Mouse (Mus musculus) layer of hippocampus, adult 2 months (tissue): ENCODE results near the gene Slc25a20. TPM values are rescaled to one million over a fixed set of nuclear protein-coding genes. Genes with fewer than 3 reads are reported as not detected.
A peak's percentile ranks its signal among the peaks of the same experiment; 100 is the strongest.

Experiments
- DNase-seq, 2 experiments: peaks; one replicate each; pipeline ENCODE4 v3.0.0; 2022; ENCODE audit warnings: low spot score in 2 of 2
- H3K27ac ChIP-seq: fragments of 200-600 bp; 2 replicates; pipeline ENCODE4 v1.8.1; 2022
- H3K4me3 ChIP-seq: fragments of 200-600 bp; 2 replicates; pipeline ENCODE4 v1.8.1; 2022; ENCODE audit warnings: mild to moderate bottlenecking
- CTCF ChIP-seq: fragments of 200-600 bp; conservative IDR thresholded peaks from 2 replicates; pipeline ENCODE4 v1.8.1; 2022; ENCODE audit warnings: antibody characterized with exemption, mild to moderate bottlenecking, moderate library complexity
- total RNA-seq, 2 experiments: library from RNA; stranded (reverse); gene quantifications; 2 replicates each; pipeline ENCODE4 v1.2.3; 2021

Gene Slc25a20
- total RNA-seq, 2 experiments from 2014 or later = 14.4 to 14.8 TPM

DNA sequence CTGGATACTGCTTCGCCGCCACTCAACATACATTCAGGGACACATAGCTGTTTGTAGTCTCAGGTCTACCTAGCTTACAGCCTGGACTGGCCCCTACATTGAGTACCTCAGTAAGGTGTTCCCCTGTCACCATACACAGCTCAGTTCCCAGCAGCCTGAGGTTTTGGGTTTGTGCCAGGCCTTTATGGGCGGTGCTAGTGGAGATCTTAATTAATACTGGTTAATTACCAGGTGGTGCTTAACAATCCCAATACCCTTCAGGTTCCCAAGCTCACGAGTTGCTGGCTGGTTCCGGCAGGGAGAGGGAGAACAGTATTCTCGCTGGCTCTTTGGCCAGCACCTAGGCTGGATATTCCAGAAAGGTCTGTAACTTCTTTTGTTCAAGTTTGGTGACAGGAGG, 29.0 kb downstream of the Slc25a20 start:
- DNase-seq = no peak
- TF ChIP-seq CTCF = no peak

DNA sequence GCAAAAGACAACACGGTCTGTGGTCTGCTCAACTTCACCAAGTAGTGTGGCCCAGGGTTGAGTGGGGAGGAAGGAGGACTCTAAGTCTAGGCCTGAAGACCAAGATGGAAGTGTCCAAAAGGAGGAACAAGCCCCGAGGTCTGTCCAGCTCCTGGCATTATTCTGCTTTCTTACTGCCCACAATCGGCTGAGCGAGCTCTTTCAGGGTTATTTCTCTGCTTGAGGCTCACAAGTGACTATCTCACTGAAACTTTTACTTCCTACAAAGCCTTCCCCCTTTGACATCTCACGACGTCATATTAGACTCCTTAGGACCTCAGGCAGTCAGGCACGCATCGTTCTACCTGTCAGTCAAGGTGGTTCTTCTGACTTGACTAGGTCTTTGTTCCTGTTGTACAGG, 29.5 kb downstream of the Slc25a20 start:
- TF ChIP-seq CTCF = no peak
- Histone ChIP-seq H3K27ac (peak overlapping the region; percentile 92), H3K4me3 (peak overlapping the region; percentile 68)
- DNase-seq = no peak

More for the DNA sequence above, 29.0 kb downstream of the Slc25a20 start:
- no peak overlapping the region for H3K4me3 ChIP-seq
- peak overlapping the region; percentile 92; the same call in 1 of the 2 replicates for H3K27ac ChIP-seq

DNA sequence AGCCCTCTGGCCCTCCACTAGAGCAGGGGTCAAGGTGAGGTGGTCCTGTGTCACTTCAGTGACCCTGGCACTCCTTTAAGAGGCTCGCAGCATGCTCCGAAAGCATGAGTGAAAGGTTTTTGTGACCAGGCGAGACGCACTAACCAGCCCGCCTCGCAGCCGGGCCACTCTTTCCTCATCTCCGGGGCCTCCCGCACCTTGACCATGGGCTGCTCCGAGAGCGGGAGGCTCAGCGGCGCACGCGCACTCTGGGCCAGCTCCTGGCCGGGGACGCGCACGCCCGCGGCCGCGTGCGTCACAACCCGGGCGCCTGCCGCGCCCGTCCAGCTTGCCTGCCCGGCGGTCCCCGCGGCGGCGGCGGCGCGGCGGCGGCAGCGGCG, 29.9 kb downstream of the Slc25a20 start:
- peak overlapping the region; percentile 92 for H3K27ac ChIP-seq
- H3K4me3 ChIP-seq = peak overlapping the region; percentile 68
- TF ChIP-seq CTCF = no peak
- peak; percentile 80 to 86 for DNase-seq

DNA sequence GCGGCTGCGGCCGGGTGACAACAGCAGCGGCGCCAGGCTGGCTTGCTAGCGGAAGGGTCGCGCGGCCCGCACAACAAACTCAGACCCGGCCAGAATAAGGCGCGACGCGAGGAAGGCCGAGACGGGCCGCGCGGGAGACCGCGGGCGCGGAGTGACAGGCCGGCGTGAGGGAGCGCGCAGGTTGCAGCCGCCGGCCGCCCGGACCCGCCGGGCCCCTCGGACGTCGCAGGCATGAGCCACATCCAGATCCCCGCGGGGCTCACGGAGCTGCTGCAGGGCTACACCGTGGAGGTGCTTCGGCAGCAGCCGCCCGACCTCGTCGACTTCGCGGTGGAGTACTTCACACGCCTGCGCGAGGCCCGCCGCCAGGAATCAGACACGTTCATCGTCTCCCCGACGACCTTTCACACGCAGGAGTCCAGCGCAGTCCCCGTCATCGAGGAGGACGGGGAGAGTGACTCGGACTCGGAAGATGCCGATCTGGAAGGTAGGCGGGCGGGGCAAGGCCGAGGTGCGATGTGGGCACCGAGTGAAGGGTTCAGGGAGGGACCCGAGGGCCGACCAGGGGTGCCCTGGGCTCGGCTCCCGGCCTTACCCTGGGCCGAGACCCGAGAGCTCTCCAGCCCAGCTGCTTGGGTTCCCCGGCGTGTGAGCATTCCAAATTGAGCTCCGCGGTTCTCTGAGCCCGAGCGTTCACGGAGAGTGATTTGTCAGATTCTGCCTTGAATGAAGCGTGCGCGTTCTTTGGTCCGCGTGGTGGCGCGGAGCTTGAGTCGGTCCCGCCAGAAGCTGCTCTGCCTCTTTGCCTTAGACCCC, 30.5 kb downstream of the Slc25a20 start:
- Histone ChIP-seq H3K27ac (peak overlapping the region; percentile 92), H3K4me3 (peak overlapping the region; percentile 68)
- TF ChIP-seq CTCF = peak; percentile 54
- DNase-seq = peak; percentile 56 to 65

DNA sequence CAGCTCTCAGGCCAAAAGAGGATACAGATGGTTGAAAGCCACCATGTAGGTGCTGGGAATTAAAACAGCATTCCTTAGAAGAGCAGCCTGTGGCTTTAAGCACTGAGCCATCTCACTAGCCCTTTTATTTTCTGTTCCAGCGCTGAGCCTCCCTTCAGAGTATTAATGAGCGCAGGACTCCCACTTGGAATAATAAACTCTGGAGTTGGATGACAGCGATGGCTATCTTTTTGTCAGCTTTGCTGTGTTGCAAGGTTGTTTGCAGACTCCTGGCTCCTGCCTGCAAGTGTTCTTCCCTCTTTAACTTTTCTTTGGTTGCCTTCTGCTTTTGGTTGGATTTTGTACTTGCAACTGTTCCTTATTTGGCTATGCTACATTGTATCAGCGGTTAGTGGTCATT, 32.1 kb downstream of the Slc25a20 start:
- Histone ChIP-seq H3K4me3 (peak overlapping the region; percentile 68), H3K27ac (peak overlapping the region; percentile 28; the same call in 1 of the 2 replicates)
- TF ChIP-seq CTCF = no peak
- DNase-seq = no peak

DNA sequence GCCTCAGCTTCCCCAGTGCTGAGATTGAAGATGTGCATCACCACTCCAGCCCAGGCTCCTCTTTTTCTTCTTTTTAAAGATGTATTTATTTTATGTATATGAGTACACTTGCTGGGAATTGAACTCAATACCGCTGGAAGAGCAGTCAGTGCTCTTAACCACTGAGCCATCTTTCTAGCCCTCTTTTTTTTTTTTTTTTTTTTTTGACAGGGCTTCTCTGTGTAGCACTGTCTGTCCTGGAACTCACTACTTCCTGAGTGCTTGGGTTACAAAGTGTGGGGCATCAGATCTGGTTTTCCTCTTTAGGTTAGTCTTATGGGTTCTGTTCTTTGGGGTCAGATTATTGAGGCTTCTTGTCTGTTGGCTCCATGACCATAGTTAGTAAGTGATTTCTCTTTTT, 32.6 kb downstream of the Slc25a20 start:
- no peak for DNase-seq
- peak overlapping the region; percentile 68 for H3K4me3 ChIP-seq
- TF ChIP-seq CTCF = no peak
- H3K27ac ChIP-seq = peak overlapping the region; percentile 28; the same call in 1 of the 2 replicates

DNA sequence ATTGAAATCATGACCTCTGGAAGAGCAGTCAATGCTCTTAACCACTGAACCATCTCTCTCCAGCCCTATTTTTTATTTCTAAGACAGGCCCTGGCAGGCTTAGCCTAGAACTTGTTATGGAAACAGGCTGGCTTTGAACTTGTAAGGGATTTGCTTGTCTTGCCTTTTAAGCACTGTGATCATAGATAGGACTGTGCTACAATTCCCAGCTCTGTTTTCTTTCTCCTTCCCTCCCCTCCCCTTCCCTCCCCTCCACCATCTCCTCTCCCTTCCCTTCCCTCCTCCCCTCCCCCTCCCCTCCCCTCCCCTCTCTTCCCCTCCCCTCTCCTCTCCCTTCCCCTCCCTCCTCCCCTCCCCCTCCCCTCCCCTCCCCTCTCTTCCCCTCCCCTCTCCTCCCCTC, 40.6 kb downstream of the Slc25a20 start:
- no peak for DNase-seq
- H3K27ac ChIP-seq = no peak overlapping the region
- TF ChIP-seq CTCF = no peak
- no peak overlapping the region for H3K4me3 ChIP-seq

DNA sequence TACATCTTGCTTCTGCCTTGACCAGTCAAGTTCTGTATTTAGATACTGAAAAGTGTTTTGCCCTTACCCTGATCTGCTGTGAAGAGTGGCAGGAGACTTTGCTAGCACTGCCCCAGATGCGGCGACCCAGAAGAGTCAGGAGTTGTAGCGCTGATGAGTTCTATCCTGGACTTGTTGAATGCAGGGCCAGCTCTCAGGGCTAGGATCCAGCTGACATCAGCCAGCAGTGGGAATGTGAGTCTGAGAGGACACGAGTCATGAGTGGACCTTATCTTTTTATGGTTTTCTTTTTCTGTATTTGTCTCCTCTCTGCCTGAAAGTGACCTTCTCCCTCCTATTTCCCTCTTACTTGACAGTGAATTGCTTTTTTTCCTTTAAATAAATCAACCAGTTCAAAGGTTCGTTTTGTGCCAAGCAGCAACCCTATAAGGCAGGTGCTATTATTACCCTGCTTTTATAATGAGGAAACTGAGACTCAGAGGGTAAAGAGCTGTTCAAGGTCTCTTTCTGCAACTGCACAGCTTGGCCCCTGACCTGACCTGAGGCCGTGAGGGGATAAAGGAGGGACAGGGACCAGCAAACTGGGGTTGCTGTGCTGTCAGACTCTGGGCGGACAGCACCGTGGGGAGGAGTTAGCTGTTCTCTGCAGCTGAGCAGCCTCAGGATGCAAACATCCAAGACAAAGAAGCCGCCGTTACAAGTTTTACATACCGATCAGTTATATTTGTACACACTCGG, 41.7 kb downstream of the Slc25a20 start:
- Histone ChIP-seq H3K4me3 (no peak overlapping the region), H3K27ac (peak overlapping the region; percentile 43)
- no peak for DNase-seq
- TF ChIP-seq CTCF = no peak

DNA sequence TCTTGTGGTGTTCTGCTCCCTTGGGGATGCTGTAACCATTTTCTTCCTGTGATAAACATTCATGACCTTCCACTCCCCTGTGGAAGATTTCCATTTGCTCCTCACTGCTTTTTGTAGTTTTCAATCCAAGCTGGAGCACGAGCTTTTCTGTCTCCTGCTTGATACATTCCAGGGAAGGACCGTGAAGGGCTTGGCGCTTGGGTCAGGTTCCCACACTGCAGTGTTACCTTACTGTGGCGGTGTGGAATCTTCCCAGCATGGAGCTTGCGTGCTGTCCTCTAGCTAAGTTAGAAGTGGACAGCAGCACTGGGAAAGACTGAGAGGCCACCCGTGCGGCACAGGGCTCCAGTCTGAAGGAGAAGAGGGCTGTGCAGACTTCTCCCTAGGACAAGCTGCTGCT, 42.7 kb downstream of the Slc25a20 start:
- no peak overlapping the region for H3K4me3 ChIP-seq
- H3K27ac ChIP-seq = peak overlapping the region; percentile 47; the same call in 1 of the 2 replicates
- TF ChIP-seq CTCF = no peak
- no peak for DNase-seq

DNA sequence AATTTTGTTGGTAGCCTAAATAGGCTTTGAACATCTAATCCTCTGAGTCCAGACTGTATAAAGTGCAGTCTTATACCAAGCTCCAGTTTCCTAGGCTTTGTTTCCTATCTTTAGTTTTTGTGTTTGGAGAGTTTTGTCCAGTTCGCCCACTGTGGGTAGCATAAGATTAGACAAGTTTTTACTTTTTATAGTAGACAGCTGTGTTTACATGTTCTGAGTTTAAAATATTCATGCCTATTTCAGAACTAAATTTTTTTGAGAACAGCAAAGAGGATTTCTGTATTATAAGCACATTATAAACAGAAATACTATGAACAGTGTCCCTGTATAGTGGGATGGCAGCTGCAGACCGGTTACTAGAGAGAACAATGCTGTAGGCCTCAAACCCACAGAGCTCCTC, 45.3 kb downstream of the Slc25a20 start:
- no peak for TF ChIP-seq CTCF
- Histone ChIP-seq H3K4me3 (no peak overlapping the region), H3K27ac (peak overlapping the region; percentile 65; the same call in 1 of the 2 replicates)
- DNase-seq = no peak

DNA sequence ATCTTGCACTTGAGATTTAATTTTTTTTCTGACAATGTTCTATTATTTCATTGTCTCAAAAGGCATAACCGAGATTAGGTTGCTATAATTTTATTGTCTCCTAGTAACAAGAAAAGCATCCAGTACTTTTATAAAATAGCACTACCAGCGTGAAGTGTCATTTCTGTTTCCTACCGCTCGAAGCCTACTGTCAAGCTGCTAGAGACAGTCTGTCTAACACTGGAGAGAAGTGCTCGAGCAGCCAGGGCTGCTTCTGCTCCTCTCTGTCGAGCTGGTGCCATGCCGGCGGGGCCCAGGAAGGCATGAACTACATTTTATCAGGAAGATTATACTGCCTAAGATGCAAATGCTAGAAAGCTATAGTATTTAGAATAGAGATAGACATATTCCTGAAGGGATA, 46.9 kb downstream of the Slc25a20 start:
- Histone ChIP-seq H3K27ac (peak overlapping the region; percentile 65), H3K4me3 (no peak overlapping the region)
- DNase-seq = peak in 1 of 2 experiments; percentile 45
- TF ChIP-seq CTCF = no peak; the same call in 1 of the 2 replicates

DNA sequence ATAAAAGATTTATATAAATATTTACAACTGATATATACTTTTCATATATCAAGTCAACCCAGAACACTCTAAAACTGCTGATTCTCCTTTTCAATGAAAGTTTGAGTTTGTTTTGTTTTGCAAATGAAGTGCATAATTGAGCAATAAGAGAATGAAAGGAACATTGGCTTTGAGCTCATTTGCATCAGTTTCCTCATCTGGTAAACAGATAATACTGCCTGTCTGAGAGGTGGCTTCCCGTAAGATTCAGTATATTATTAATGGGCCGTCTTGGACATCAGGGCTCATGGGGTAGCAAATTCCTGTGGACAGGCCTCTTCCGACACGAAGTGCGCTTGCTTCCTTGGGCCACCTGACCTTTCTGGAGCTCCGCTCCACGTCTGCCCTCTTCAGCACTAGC, 48.9 kb downstream of the Slc25a20 start:
- Histone ChIP-seq H3K27ac (peak overlapping the region; percentile 51; the same call in 1 of the 2 replicates), H3K4me3 (no peak overlapping the region)
- DNase-seq = no peak
- no peak for TF ChIP-seq CTCF

DNA sequence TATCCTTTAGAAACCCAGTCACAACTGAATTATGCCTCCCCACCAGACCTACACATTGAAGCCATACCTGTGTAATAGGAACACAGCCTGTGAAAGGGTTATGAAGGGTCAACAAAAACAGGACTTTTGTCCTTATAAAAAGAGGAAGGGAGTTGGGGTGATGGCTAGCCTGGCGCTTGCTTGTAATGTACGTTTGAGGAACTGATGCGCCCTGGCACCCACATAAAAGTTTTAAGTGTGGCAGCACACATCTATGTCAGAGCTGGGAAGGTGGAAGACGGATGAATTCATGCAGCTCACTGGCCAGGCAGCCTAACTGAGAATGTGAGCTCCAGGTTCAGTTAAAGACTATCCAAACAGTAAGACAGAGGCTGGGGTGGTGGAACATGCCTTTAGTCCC, 54.3 kb downstream of the Slc25a20 start:
- Histone ChIP-seq H3K27ac (no peak overlapping the region), H3K4me3 (no peak overlapping the region)
- TF ChIP-seq CTCF = no peak
- DNase-seq = no peak

DNA sequence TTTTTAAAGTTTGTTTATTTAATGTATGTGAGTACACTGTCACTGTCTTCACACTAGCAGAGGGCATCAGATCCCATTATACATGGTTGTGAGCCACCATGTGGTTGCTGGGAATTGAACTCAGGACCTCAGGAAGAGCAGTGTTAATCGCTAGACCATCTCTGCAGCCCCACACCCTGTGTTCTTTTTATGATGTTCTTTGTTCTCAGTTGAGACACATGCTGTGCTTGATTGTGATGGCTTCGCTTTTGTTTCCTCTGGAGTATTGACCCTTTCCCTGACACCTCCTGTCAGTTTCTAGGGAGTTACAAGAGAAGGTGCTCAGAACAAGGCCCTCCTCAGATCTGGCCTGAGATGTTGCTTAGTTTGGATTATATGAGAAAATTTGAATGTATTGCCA, 61.9 kb downstream of the Slc25a20 start:
- H3K4me3 ChIP-seq = no peak overlapping the region
- no peak for DNase-seq
- TF ChIP-seq CTCF = 0 out of 2 replicates have a peak, but pooled peaks have one; percentile 2
- no peak overlapping the region for H3K27ac ChIP-seq
